In the genomic region with DNA sequence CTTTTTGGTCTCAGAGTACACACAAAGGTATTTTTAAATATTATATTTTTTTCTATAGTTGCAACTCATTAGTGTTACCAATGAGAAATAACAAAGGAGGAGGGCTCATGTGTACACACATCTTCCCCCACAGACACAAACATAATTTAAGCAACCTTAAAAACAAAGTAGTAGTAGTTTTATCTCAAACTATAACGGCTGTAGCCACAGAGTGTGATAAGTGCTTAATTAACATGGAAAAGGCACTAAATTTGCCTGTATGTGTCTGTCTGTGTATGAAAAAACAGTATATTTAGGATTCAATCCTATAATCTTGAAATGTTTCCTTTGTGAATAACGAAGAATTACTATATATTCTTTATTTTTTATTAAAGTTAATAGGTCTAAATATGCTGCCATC, we compare ENCODE assay signal across 17 mouse cellular contexts. TPM values are rescaled to one million over a fixed set of nuclear protein-coding genes. Genes with fewer than 3 reads are reported as not detected.
DNase-seq lines count a peak whose midpoint lies in the region; TF ChIP-seq lines count a peak whose summit lies in the region.
"Had no signal": no experiment of that assay in that cellular context is flagged by ENCODE, and none has a peak within 500 bp of the region (broad histone marks: within the 10 kb centered on the region; RNA-seq: fewer than 3 reads in every experiment).

No protein-coding gene starts in this region.

- no peak for TF ChIP-seq POLR2A in MEL (IDR thresholded peaks at IDR 0.05; ENCODE audit: control insufficient read depth in 1 of 2, insufficient read depth in 1 of 2, low read depth in 1 of 2, low read length in 2 of 2, poor library complexity in 1 of 2)

- H3K27ac ChIP-seq in MEL (ENCODE audit: control insufficient read depth, low read depth, low read length) = no peak overlapping the region

- H3K27me3 ChIP-seq in MEL (ENCODE audit: control insufficient read depth in 1 of 2, insufficient read depth in 2 of 2, low read length in 2 of 2) = no peaks in the 10 kb centered on the region
- H3K27me3 ChIP-seq: CH12.LX, Patski had no signal

- peak; percentile 49 to 76; a peak in 3 of 4 replicates for TF ChIP-seq EP300 in MEL (IDR thresholded peaks at IDR 0.05; ENCODE audit: low read depth in 1 of 2, low read length in 2 of 2)

- H3K4me1 ChIP-seq in MEL (ENCODE audit: control insufficient read depth in 1 of 2, insufficient read depth in 2 of 2, low read length in 2 of 2) = peaks cover 2 to 8% of the 10 kb centered on the region in 2 experiments; a peak in 2 of 4 replicates

- TF ChIP-seq CTCF in MEL (IDR thresholded peaks at IDR 0.05 in 2 of 3, conservative IDR thresholded peaks at IDR 0.05 in 1 of 3; ENCODE audit: control insufficient read depth in 1 of 3, insufficient read depth in 1 of 3, low read depth in 2 of 3, low read length in 3 of 3, poor library complexity in 1 of 3, severe bottlenecking in 1 of 3) = no peak

- H3K9ac ChIP-seq in MEL (ENCODE audit: control insufficient read depth, low read depth, low read length, poor library complexity, severe bottlenecking) = no peak overlapping the region

- no peaks in the 10 kb centered on the region for H3K9me3 ChIP-seq in MEL (replicated peaks; ENCODE audit: insufficient read depth, low read length)
- H3K9me3 ChIP-seq: G1E had no signal

- no peak overlapping the region for H3K4me3 ChIP-seq in MEL (ENCODE audit: control insufficient read depth in 1 of 2, insufficient read depth in 1 of 2, low read depth in 2 of 2, low read length in 2 of 2)

- H3K36me3 ChIP-seq in MEL (ENCODE audit: control insufficient read depth in 1 of 2, insufficient read depth in 2 of 2, low read length in 2 of 2) = peaks cover 0 to 18% of the 10 kb centered on the region in 2 experiments; a peak in 2 of 4 replicates
- H3K36me3 ChIP-seq: G1E had no signal

- TF ChIP-seq RAD21 in MEL (IDR thresholded peaks at IDR 0.05; ENCODE audit: low read depth, low read length) = no peak

- H3K79me2 ChIP-seq in MEL (ENCODE audit: control insufficient read depth, insufficient read depth, low read length, poor library complexity) = no peaks in the 10 kb centered on the region

- no peak for DNase-seq in MEL (ENCODE audit: low read depth, low spot score)
- DNase-seq in right cerebral cortex, postnatal 14 days = no peak
- DNase-seq: adrenal gland, adult 2 months; adrenal gland, adult 8-10 months; adrenal gland, postnatal 10 days; adrenal gland, postnatal 14 days; adrenal gland, postnatal 25 days; adrenal gland, postnatal 36 days; B cell, adult 2 months; cerebellum, adult 11 months; cerebellum, adult 11-12 months; cerebellum, adult 18-20 months; cerebellum, adult 2 months; cerebellum, adult 8-10 months had no signal

TF ChIP-seq in MEL, 35 proteins besides CTCF, POLR2A, EP300 and RAD21:
- no peak for TF ChIP-seq NRF1 (IDR thresholded peaks at IDR 0.05; ENCODE audit: insufficient read depth, low read depth, low read length, poor library complexity, severe bottlenecking)
- no peak for TF ChIP-seq MAZ (IDR thresholded peaks at IDR 0.05; ENCODE audit: low read depth, low read length)
- no peak for TF ChIP-seq POLR2AphosphoS2 (IDR thresholded peaks at IDR 0.05; ENCODE audit: low read length)
- no peak for TF ChIP-seq POLR2AphosphoS5 (IDR thresholded peaks at IDR 0.05; ENCODE audit: borderline replicate concordance, low read depth, low read length)
- no peak for TF ChIP-seq ZNF384 (IDR thresholded peaks at IDR 0.05; ENCODE audit: low read depth, low read length)
- no peak for TF ChIP-seq CHD1 (IDR thresholded peaks at IDR 0.05; ENCODE audit: low read depth, low read length)
- TF ChIP-seq HCFC1 (IDR thresholded peaks at IDR 0.05; ENCODE audit: low read depth, low read length) = no peak
- no peak for TF ChIP-seq CHD2 (IDR thresholded peaks at IDR 0.05; ENCODE audit: low read length)
- 0 out of 2 replicates have a peak, but pooled peaks have one; percentile 22 for TF ChIP-seq ETS1 (IDR thresholded peaks at IDR 0.05; ENCODE audit: low read depth, low read length)
- TF ChIP-seq GATA1 (IDR thresholded peaks at IDR 0.05; ENCODE audit: low read depth, low read length) = peak; percentile 52
- no peak for TF ChIP-seq ZKSCAN1 (IDR thresholded peaks at IDR 0.05; ENCODE audit: low read depth, low read length)
- no peak for TF ChIP-seq ZMIZ1 (IDR thresholded peaks at IDR 0.05; ENCODE audit: low read depth, low read length)
- no peak for TF ChIP-seq JUND (IDR thresholded peaks at IDR 0.05; ENCODE audit: low read depth, low read length)
- TF ChIP-seq MEF2A (IDR thresholded peaks at IDR 0.05; ENCODE audit: extremely low read depth, insufficient replicate concordance, low read depth, low read length, poor library complexity, severe bottlenecking) = no peak
- TF ChIP-seq KAT2A (conservative IDR thresholded peaks at IDR 0.05; ENCODE audit: low read depth, low read length) = no peak
- no peak for TF ChIP-seq USF1 (IDR thresholded peaks at IDR 0.05; ENCODE audit: low read depth, low read length)
- TF ChIP-seq TAL1 (IDR thresholded peaks at IDR 0.05; ENCODE audit: low read length) = no peak
- no peak for TF ChIP-seq GABPA (IDR thresholded peaks at IDR 0.05; ENCODE audit: low read depth, low read length)
- peak; percentile 65 for TF ChIP-seq MYB (IDR thresholded peaks at IDR 0.05; ENCODE audit: low read depth, low read length)
- TF ChIP-seq UBTF (IDR thresholded peaks at IDR 0.05; ENCODE audit: borderline replicate concordance, insufficient read depth, low read depth, low read length) = no peak
- no peak for TF ChIP-seq SMC3 (IDR thresholded peaks at IDR 0.05; ENCODE audit: low read depth, low read length)

RNA-seq across cellular contexts. Expression of a gene that starts 51.4 kb away (rescaled TPM):
- total RNA-seq in MEL (2012; rRNA removed) = 2.3 and 3.6 TPM in 2 replicates
- 1 to 10 TPM in 1 of 2 experiments, not detected in 1; 3.0 TPM for polyA plus RNA-seq in MEL (2012; ENCODE audit: insufficient read depth in 1 of 2, insufficient read length in 2 of 2, low read depth in 1 of 2, low replicate concordance in 2 of 2, missing spikeins in 1 of 2)
- polyA plus RNA-seq: adrenal gland, adult 2 months had no signal

RNA-seq across cellular contexts. Expression of a gene that starts 51.6 kb away (rescaled TPM):
- 55.5 and 63.1 TPM in 2 replicates for total RNA-seq in MEL (2012; rRNA removed)
- 100 to 1,000 TPM in 1 of 2 experiments, 10 to 100 TPM in 1; 40.5 to 181 TPM for polyA plus RNA-seq in MEL (2012; ENCODE audit: insufficient read depth in 1 of 2, insufficient read length in 2 of 2, low read depth in 1 of 2, low replicate concordance in 2 of 2, missing spikeins in 1 of 2)
